Mouse (Mus musculus): ENCODE results near the gene Ascl4.

The Ascl4 gene

DNA sequence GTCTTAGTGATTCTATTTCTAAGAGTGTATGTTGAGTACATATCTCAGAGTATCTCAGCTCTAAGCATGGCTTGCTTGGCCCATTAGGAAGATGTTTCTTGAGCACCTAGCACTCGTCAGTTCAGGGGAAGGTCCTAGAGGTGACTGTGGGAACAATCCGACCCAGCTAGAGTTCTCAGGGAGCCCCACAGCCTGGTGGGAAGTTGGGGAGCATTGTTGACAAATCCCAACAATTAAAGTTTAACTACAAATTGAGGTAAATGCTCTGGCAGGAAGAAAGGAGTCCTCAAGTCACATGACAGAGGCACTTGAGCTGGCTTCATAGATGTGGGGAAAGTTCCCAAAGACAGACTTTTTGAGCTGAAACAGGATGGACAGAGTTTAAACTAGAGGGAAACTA, 41.2 kb downstream of the Ascl4 start:
- no peak for DNase-seq (ENCODE audit: low read depth, low spot score)

DNA sequence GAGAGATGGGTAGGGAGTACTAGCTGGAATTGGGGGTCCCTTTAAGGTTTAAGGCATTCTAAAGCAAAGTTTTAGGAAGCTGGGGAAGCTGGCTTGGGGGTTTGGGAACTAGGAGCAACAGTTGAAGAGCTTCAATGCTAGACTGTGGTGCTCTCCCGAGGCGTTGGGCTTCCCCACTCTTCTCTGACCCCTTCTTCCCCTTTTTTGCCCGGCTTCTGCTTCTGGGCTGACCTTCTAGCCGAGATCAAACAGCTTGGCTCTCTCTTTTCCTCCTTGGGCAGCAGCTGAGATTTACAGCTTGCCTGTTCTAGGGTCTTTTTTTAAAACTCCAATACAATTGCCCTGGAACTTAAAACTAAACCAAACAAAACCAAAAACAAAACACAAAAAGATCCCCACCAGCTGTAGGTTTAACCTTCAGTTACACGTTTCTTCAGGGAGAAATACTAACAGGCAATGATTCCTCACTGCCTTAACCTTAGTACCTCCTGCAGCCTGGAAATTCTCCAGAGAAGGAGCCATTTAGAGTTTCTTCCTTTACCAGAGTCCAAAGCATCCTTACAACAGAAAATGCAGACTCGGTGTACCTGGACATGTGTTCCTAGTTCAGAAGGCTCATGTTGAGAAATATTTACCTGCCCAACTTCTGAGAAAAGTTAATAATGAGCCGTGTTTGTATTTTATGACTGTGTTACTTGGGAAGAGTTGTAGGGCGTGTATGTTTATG, 42.6 kb downstream of the Ascl4 start:
- DNase-seq (ENCODE audit: low read depth, low spot score): no peak

- no peak for DNase-seq (ENCODE audit: low read depth, low spot score)
Measured at GRCm38 (mm10) chr10:85971826-85972225, 44.3 kb downstream of the Ascl4 start.

GRCm38 (mm10) chr10:85972915-85973314, 45.4 kb downstream of the Ascl4 start:
- DNase-seq (ENCODE audit: low read depth, low spot score): no peak

GRCm38 (mm10) chr10:85989412-85990115, 62.1 kb downstream of the Ascl4 start:
- DNase-seq (ENCODE audit: low read depth, low spot score): no peak

- no peak for DNase-seq (ENCODE audit: low read depth, low spot score)
Measured at GRCm38 (mm10) chr10:85992412-85992811, 64.9 kb downstream of the Ascl4 start.

- DNase-seq (ENCODE audit: low read depth, low spot score): no peak
Measured at GRCm38 (mm10) chr10:85993836-85994235, 66.4 kb downstream of the Ascl4 start.

GRCm38 (mm10) chr10:85994543-85995104, 67.1 kb downstream of the Ascl4 start:
- no peak for DNase-seq (ENCODE audit: low read depth, low spot score)
